Mouse (Mus musculus) testis, adult 2 months (tissue): ENCODE results near the gene Sdhc. TPM values are rescaled to one million over a fixed set of nuclear protein-coding genes. Genes with fewer than 3 reads are reported as not detected.

ENCODE experiments used
- H3K27ac ChIP-seq: fragments of 200-500 bp; 2 replicates; pipeline ENCODE4 v1.5.1; 2012; ENCODE audit warnings: low read depth, low read length; ENCODE audit not compliant: control insufficient read depth, insufficient read depth
- H3K27me3 ChIP-seq: fragments of 200-500 bp; 2 replicates; pipeline ENCODE4 v1.6.1; 2012; ENCODE audit warnings: mild to moderate bottlenecking, low read length, moderate library complexity; ENCODE audit not compliant: control insufficient read depth, insufficient read depth
- H3K36me3 ChIP-seq: fragments of 200-500 bp; 2 replicates; pipeline ENCODE4 v1.6.1; 2012; ENCODE audit warnings: mild to moderate bottlenecking, low read length; ENCODE audit not compliant: control insufficient read depth, insufficient read depth
- H3K4me1 ChIP-seq: fragments of 200-500 bp; 2 replicates; pipeline ENCODE4 v1.6.1; 2012; ENCODE audit warnings: low read length; ENCODE audit not compliant: control insufficient read depth, insufficient read depth
- H3K4me3 ChIP-seq: fragments of 200-500 bp; 2 replicates; pipeline ENCODE4 v1.5.1; 2012; ENCODE audit warnings: low read depth, mild to moderate bottlenecking, low read length, moderate library complexity, mixed read lengths; ENCODE audit not compliant: control insufficient read depth
- CTCF ChIP-seq: fragments of 200-500 bp; IDR thresholded peaks from 2 replicates; pipeline ENCODE4 v1.5.1; 2012; ENCODE audit warnings: low read depth, mild to moderate bottlenecking, inconsistent platforms, low read length, moderate library complexity; ENCODE audit not compliant: control insufficient read depth, insufficient read depth, insufficient replicate concordance
- POLR2A ChIP-seq: fragments of 200-500 bp; IDR thresholded peaks from 2 replicates; pipeline ENCODE4 v1.6.1; 2012; ENCODE audit warnings: low read depth, mild to moderate bottlenecking, inconsistent platforms, low read length, moderate library complexity; ENCODE audit not compliant: control insufficient read depth
- polyA plus RNA-seq: library from polyadenylated mRNA; depleted of rRNA; stranded (reverse); fragments of >200 nt; gene quantifications from 2 replicates; pipeline ENCODE4 v1.2.3, GENCODE M21; 2012

Gene Sdhc
- polyA plus RNA-seq, 1 experiment: 105 TPM

DNA sequence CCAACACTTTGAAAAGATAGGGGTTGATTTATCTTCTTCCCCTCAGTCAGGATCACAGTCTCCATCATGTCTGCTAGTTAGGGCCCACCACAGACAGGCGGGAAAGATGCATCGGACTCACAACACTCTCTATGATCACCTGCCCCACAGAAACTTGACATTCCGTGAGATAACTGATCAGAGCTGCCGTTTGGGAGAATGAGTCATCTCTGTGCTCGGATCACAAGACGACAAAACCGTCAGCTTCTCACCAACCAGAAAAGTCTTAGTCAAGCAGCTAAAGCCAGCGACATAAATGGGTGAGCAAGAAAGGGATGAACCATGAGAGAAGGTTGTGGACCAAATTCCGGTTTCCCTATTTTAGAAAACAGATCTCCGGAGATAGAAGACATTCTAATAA is 41.9 kb upstream of the Sdhc start:
- TF ChIP-seq POLR2A: no peak
- no peak for TF ChIP-seq CTCF
- no peak overlapping the region for H3K4me3 ChIP-seq
- H3K36me3 ChIP-seq: no peaks in the 10 kb centered on the region
- no peak overlapping the region for H3K27ac ChIP-seq
- H3K27me3 ChIP-seq: no peaks in the 10 kb centered on the region; the same call in 1 of the 2 replicates
- H3K4me1 ChIP-seq: peaks cover 23% of the 10 kb centered on the region

DNA sequence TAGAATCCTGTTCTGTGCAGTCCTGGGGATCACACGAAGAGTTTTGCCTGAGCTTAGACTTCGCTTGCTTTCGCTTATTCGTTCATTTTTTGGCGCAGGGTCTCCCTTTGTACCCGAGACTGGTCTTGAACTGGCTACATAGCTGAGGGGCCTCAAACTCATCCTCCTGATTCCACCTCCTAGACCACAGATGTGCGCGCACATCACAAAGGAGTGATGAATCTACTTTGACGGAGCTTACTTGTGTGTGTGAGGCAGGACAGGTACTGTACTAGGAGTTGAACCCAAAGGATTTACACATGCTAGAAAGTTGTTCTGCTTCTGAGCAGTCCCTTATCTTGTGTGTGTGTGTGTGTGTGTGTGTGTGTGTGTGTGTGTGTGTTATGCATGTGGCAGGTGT is 40.4 kb upstream of the Sdhc start:
- Histone ChIP-seq H3K36me3 (no peaks in the 10 kb centered on the region), H3K27ac (no peak overlapping the region), H3K27me3 (no peaks in the 10 kb centered on the region; the same call in 1 of the 2 replicates), H3K4me3 (no peak overlapping the region), H3K4me1 (peaks cover 19% of the 10 kb centered on the region)
- TF ChIP-seq CTCF: no peak
- TF ChIP-seq POLR2A: no peak

DNA sequence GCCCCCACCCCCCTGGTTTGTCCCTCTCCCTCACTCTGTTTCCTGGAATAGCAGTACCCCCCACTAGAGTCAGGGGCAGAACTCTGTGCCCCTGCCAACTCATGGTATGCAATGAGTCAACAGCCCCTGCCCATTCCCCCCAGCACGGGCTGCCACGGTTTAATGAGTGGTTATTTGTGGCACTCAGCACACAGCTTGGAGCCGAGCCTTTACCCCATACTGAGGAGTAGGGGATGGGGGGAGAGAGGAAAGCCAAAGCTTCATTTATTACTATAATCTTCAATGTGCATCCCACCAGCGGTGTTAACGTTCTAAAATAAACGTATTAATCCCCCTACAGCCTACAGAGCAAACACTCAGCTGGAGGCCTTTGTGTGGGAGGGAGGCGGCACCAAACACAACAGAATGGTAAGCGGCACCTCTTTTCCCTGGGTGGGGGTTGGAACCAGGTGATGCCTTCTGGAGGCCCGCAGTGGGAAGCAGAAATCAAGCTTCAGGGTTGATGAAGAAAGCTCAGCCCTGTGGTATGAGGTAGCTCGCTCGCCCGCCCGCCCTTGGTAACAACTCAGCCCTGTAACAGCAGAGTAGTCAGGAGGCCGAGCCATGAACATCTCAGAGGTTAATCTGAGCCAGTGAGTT is 39.2 kb upstream of the Sdhc start:
- H3K27ac ChIP-seq: peak overlapping the region; percentile 68
- no peak overlapping the region for H3K4me3 ChIP-seq
- H3K4me1 ChIP-seq: peaks cover 17% of the 10 kb centered on the region
- TF ChIP-seq POLR2A: no peak
- no peaks in the 10 kb centered on the region for H3K36me3 ChIP-seq
- H3K27me3 ChIP-seq: no peaks in the 10 kb centered on the region

DNA sequence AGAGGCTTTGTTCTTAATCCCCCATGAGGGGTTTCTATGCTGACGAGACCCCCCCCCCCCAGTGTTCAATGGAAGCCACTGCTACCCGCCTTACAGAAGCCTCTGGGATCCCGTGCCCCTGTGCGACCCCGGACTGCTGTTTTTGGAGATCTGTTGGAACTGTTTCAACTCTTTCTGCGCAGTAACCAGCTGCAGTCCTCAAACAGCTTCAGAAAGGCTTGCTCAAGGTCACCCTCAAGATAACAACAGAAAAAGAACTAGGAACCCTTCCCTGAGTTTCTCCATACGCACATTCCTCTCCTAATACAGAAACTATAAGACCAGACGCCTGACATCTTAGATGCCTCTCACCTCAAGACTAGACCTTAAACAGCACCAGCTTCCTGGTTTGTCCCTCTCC is 38.6 kb upstream of the Sdhc start:
- Histone ChIP-seq H3K27me3 (no peaks in the 10 kb centered on the region), H3K4me1 (peaks cover 17% of the 10 kb centered on the region), H3K36me3 (no peaks in the 10 kb centered on the region), H3K4me3 (no peak overlapping the region), H3K27ac (peak overlapping the region; percentile 68)
- TF ChIP-seq CTCF (no peak), POLR2A (no peak)

DNA sequence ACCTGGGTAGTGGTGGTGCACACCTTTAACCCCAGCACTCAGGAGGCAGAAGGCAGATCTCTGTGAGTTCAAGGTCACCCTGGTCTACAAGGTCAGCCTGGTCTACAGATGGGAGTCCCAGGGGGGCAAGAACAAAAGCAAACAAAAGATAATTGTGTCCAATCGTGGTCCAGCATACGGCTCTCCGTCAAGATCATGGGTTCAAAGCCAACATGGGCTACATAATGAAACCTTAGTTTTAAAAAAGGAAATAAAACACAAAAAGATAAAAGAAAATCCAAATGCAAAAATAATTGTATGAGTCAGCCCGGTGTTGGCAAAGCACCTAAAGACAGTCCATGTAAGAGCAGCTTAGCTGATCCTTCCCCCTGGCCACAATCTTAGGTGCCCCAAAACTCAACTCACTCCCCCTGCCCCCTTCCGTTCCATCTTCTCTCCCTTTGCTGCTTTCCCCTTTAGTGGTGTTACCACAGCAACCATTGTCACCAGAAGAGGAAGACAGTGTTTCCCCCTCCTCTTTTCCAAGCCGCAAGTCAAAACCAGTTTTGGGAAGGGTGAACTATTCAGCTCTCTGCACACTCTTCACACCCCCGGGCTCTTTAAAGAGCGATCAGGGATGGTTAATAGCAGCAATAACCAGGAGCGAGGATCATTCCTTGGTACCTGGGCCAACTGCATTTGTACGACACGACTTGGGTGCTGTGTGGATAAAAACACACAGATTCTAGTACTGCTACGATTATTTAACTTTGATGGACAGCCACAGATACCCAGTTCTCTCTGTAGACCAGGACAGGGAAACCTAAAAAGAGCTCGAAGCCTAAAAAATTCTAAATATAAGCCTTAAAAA is 37.7 kb upstream of the Sdhc start:
- TF ChIP-seq CTCF: no peak
- TF ChIP-seq POLR2A: no peak
- peak overlapping the region; percentile 17; the same call in 1 of the 2 replicates for H3K27ac ChIP-seq
- peaks cover 13% of the 10 kb centered on the region for H3K4me1 ChIP-seq
- no peaks in the 10 kb centered on the region for H3K36me3 ChIP-seq
- no peaks in the 10 kb centered on the region for H3K27me3 ChIP-seq
- no peak overlapping the region for H3K4me3 ChIP-seq

DNA sequence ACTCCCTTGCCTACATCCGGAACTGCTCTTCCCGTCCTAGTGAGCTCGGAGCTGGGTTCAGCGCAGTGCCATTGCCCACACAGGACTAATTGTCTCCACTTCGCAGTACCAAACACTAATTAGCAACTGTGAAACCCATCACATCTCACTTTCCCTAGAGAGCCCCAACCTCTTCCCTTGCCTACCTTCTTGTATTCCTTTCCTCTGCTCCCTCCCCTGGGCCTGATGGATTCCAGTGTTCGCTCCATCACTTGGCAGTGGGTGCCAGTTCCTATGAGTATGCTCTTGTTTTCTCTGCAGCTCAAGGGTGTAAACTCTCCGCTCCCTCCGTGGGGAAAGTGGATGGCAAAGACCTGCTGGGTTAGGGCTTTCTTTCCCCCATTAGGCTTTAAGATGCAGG is 35.3 kb upstream of the Sdhc start:
- no peak overlapping the region for H3K27ac ChIP-seq
- H3K4me3 ChIP-seq: no peak overlapping the region
- no peaks in the 10 kb centered on the region for H3K27me3 ChIP-seq
- H3K36me3 ChIP-seq: no peaks in the 10 kb centered on the region
- peaks cover 10% of the 10 kb centered on the region for H3K4me1 ChIP-seq
- TF ChIP-seq CTCF: no peak
- no peak for TF ChIP-seq POLR2A

DNA sequence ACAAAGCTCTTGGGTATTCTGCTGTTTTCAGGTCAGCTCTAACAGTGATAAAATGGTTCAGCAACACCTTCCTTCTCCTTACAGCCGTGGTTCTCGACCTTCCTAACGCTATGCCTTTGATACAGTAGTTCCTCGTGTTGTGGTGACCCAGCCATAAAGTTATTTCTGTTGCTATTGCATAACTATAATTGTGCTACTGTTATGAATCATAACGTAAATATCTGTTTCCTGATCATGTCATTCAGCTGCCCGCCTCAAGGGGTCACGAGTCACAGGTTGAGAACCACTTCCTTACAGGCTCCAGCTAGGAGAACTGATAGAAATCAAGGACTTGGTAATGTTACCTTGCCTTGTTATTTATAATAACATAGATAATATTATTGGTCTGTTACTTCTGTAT is 33.9 kb upstream of the Sdhc start:
- H3K27ac ChIP-seq: no peak overlapping the region

More for the DNA sequence above, 33.9 kb upstream of the Sdhc start:
- Histone ChIP-seq H3K36me3 (no peaks in the 10 kb centered on the region), H3K27me3 (no peaks in the 10 kb centered on the region), H3K4me3 (no peak overlapping the region), H3K4me1 (peaks cover 3% of the 10 kb centered on the region)
- TF ChIP-seq POLR2A (no peak), CTCF (no peak)
